Mouse (Mus musculus): ENCODE results near the gene Ppm1a. TPM values are rescaled to one million over a fixed set of nuclear protein-coding genes. Genes with fewer than 3 reads are reported as not detected.

Ppm1a gene
- polyA plus RNA-seq, 1 experiment from 2014 or later, result 53.5 TPM

DNA sequence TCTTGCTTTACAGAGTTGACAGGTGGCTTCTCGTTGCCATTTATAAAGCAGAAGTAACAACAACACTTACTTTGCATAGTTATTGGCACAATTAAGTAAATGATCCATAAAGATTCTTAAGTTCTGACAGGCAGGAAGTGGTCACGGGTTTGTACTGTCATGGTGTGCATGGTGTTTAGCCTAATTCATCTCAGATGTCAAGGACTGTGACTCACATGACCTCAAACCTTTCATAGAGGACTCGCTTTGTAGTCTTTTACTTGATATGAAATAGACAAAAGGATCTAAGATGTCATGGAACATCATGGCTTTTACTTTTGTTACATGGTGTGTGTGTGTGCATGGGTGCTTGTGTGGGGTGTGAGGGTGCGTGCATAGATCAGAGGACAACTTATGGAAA lies 8.9 kb upstream of the Ppm1a start:
- H3K27me3 ChIP-seq (ENCODE audit: insufficient read depth, low read length), result no peaks in the 10 kb centered on the region
- no peak overlapping the region for H3K27ac ChIP-seq
- no peak for ATAC-seq (replicated peaks; ENCODE audit: low FRiP score, low read depth)
- H3K9ac ChIP-seq (ENCODE audit: low read depth, low read length), result no peak overlapping the region
- H3K4me2 ChIP-seq (ENCODE audit: low read length), result no peak overlapping the region
- DNase-seq (ENCODE audit: low spot score), result no peak
- 61% methylated on average over 4 of the region's 4 CpGs for WGBS
- no peak for TF ChIP-seq CTCF (IDR thresholded peaks at IDR 0.05; ENCODE audit: low read depth)
- H3K9me3 ChIP-seq (replicated peaks; ENCODE audit: low read length), result no peaks in the 10 kb centered on the region
- no peaks in the 10 kb centered on the region for H3K36me3 ChIP-seq (ENCODE audit: insufficient read depth, low read length)
- H3K4me1 ChIP-seq (replicated peaks; ENCODE audit: insufficient read depth, low read length), result no peaks in the 10 kb centered on the region
- no peak overlapping the region for H3K4me3 ChIP-seq (replicated peaks; ENCODE audit: low read depth, low read length)

DNA sequence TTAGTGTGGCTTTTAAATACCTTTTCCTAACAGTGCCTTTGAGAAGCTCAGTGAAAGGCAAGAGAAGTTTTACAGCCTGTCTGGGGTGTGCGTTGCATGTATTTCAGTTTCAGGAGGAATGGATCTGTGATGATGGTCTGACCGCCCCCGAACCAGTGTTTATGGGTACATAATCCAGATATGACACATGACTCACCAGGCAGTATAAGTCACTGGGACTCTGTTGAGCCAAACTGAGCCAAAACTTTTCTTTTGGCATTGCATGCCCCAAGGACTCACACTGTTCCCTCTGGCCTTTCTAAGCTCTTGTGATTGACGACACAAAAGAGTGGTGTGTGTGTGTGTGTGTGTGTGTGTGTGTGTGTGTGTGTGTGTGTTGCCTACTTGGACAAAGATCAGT lies 8.4 kb upstream of the Ppm1a start:
- H3K27me3 ChIP-seq (ENCODE audit: insufficient read depth, low read length), result no peaks in the 10 kb centered on the region
- no peak overlapping the region for H3K4me2 ChIP-seq (ENCODE audit: low read length)
- H3K4me3 ChIP-seq (replicated peaks; ENCODE audit: low read depth, low read length), result no peak overlapping the region
- H3K4me1 ChIP-seq (replicated peaks; ENCODE audit: insufficient read depth, low read length), result no peaks in the 10 kb centered on the region
- no peaks in the 10 kb centered on the region for H3K9me3 ChIP-seq (replicated peaks; ENCODE audit: low read length)
- WGBS, result 82% methylated on average over 4 of the region's 4 CpGs
- H3K27ac ChIP-seq, result no peak overlapping the region
- no peak for ATAC-seq (replicated peaks; ENCODE audit: low FRiP score, low read depth)
- no peak for DNase-seq (ENCODE audit: low spot score)
- no peaks in the 10 kb centered on the region for H3K36me3 ChIP-seq (ENCODE audit: insufficient read depth, low read length)
- H3K9ac ChIP-seq (ENCODE audit: low read depth, low read length), result no peak overlapping the region
- TF ChIP-seq CTCF (IDR thresholded peaks at IDR 0.05; ENCODE audit: low read depth), result no peak

DNA sequence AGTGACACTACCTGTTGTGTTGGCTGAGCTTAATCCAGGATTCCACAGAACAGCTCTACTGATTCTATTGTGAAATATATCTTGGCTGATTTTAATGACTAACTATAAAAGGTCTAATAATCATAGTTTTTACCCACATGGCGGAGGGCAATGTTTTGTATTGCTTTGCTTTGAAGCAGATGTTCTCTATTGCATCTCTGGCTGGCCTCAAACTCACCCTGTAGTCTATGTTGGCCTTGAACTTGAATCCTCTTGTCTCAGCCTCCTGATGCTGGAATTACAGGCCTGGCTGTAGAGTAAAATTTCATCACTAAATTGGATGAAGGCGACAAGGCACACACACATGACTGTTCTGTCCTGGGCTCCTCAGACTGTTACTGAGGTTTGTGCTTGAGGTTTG lies 7.8 kb upstream of the Ppm1a start:
- 91% methylated on average over 2 of the region's 2 CpGs for WGBS
- no peak overlapping the region for H3K9ac ChIP-seq (ENCODE audit: low read depth, low read length)
- no peaks in the 10 kb centered on the region for H3K36me3 ChIP-seq (ENCODE audit: insufficient read depth, low read length)
- H3K4me1 ChIP-seq (replicated peaks; ENCODE audit: insufficient read depth, low read length), result no peaks in the 10 kb centered on the region
- H3K9me3 ChIP-seq (replicated peaks; ENCODE audit: low read length), result no peaks in the 10 kb centered on the region
- H3K4me2 ChIP-seq (ENCODE audit: low read length), result no peak overlapping the region
- no peak overlapping the region for H3K27ac ChIP-seq
- H3K27me3 ChIP-seq (ENCODE audit: insufficient read depth, low read length), result no peaks in the 10 kb centered on the region
- ATAC-seq (replicated peaks; ENCODE audit: low FRiP score, low read depth) (no peak), DNase-seq (ENCODE audit: low spot score) (no peak)
- TF ChIP-seq CTCF (IDR thresholded peaks at IDR 0.05; ENCODE audit: low read depth), result no peak
- no peak overlapping the region for H3K4me3 ChIP-seq (replicated peaks; ENCODE audit: low read depth, low read length)

DNA sequence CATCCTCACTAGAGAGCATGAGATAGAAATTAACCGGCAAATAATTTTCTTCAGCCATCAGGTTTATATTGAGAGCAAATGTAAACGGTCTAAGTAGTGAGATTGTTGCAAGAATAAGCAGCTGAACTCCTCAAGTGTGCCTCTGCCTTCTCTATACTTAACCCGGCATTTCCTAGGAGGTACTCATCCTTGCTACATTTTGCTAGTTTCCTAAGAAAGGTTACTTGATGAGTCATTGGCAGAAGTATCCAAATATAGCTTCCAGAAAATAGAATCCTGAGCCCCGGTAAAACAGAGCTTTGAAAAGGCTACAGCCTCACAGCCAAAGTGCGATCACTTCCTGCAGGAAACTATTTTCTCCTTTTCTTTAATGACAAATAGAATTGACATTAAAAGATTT lies 7.2 kb upstream of the Ppm1a start:
- Histone ChIP-seq H3K27me3 (ENCODE audit: insufficient read depth, low read length) (no peaks in the 10 kb centered on the region), H3K4me3 (replicated peaks; ENCODE audit: low read depth, low read length) (no peak overlapping the region), H3K36me3 (ENCODE audit: insufficient read depth, low read length) (no peaks in the 10 kb centered on the region), H3K4me1 (replicated peaks; ENCODE audit: insufficient read depth, low read length) (no peaks in the 10 kb centered on the region), H3K9me3 (replicated peaks; ENCODE audit: low read length) (no peaks in the 10 kb centered on the region), H3K4me2 (ENCODE audit: low read length) (no peak overlapping the region), H3K27ac (no peak overlapping the region), H3K9ac (ENCODE audit: low read depth, low read length) (no peak overlapping the region)
- WGBS, result 74% methylated on average over 5 of the region's 5 CpGs
- DNase-seq (ENCODE audit: low spot score) (no peak), ATAC-seq (replicated peaks; ENCODE audit: low FRiP score, low read depth) (no peak)
- no peak for TF ChIP-seq CTCF (IDR thresholded peaks at IDR 0.05; ENCODE audit: low read depth)

DNA sequence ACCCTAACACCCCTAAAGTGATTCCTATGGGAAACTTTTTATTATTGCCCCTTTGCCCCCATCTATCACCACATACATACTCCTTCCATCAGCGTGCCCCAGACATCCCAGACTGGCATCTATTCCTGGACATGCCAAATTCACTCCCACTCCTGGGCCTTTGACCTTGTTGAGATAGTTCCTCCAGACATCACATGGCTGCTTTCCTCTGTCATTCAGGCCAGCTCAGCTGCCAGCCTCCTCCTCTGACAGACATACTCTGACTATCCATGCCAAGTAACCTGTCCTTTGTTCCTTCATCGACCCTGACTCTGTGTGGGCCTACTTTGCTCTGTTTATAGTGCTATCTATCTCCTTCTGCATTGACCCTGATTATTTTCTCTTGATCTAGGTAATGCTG lies 6.6 kb upstream of the Ppm1a start:
- no peak overlapping the region for H3K27ac ChIP-seq
- ATAC-seq (replicated peaks; ENCODE audit: low FRiP score, low read depth) (no peak), DNase-seq (ENCODE audit: low spot score) (no peak)
- H3K4me1 ChIP-seq (replicated peaks; ENCODE audit: insufficient read depth, low read length), result no peaks in the 10 kb centered on the region
- WGBS, result 73% methylated on average over 2 of the region's 2 CpGs
- no peak overlapping the region for H3K4me3 ChIP-seq (replicated peaks; ENCODE audit: low read depth, low read length)
- H3K9me3 ChIP-seq (replicated peaks; ENCODE audit: low read length), result no peaks in the 10 kb centered on the region
- no peak for TF ChIP-seq CTCF (IDR thresholded peaks at IDR 0.05; ENCODE audit: low read depth)
- no peak overlapping the region for H3K9ac ChIP-seq (ENCODE audit: low read depth, low read length)
- H3K36me3 ChIP-seq (ENCODE audit: insufficient read depth, low read length), result no peaks in the 10 kb centered on the region
- H3K4me2 ChIP-seq (ENCODE audit: low read length), result no peak overlapping the region
- H3K27me3 ChIP-seq (ENCODE audit: insufficient read depth, low read length), result no peaks in the 10 kb centered on the region

DNA sequence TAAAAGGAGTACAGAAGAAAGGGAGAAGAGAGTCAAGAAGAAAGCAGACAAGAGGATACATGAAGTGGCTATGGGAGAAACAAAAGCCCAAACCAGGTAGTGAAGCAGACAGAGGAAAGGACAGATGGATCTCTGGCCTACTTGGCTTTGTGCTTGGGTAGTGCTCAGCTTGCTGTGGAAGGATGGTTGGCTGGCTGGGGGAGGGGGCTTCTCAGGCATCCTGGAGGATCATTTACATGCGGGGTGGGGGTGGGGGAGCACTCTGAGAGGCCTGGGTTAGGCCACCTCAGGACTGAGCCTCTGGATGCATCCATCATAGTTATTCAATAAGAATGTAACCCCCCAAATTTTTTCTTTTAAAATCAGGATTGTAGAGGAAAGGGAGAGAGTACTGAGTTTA lies 341 bp downstream of the Ppm1a start:
- Histone ChIP-seq H3K36me3 (ENCODE audit: insufficient read depth, low read length) (no peaks in the 10 kb centered on the region), H3K4me2 (ENCODE audit: low read length) (no peak overlapping the region), H3K9me3 (replicated peaks; ENCODE audit: low read length) (no peaks in the 10 kb centered on the region), H3K27ac (no peak overlapping the region), H3K4me1 (replicated peaks; ENCODE audit: insufficient read depth, low read length) (0 out of 2 replicates have a peak, but pooled peaks cover 3% of the 10 kb centered on the region), H3K27me3 (ENCODE audit: insufficient read depth, low read length) (no peaks in the 10 kb centered on the region), H3K4me3 (replicated peaks; ENCODE audit: low read depth, low read length) (no peak overlapping the region), H3K9ac (ENCODE audit: low read depth, low read length) (no peak overlapping the region)
- ATAC-seq (replicated peaks; ENCODE audit: low FRiP score, low read depth), result no peak
- TF ChIP-seq CTCF (IDR thresholded peaks at IDR 0.05; ENCODE audit: low read depth), result no peak
- 38% methylated on average over 1 of the region's 1 CpGs for WGBS
- DNase-seq (ENCODE audit: low spot score), result no peak

DNA sequence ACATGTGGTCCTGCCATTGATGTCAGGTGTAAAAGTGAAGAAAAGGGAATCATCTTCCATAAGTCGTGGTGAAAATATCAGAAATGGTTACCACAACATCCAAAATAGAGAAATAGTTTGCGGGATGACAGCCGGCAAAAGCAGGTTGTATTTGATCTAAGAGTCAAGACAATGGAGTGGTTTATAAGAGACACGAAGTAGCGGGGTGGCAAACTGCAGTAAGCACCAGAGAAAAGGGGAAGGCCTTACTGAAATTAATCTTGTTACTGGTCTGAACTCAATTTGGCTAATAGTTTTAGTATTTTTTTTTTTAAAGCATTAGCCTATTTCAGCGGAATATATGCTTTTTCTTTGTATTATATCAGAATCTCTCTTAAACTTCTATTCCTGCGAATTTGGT lies 2.7 kb downstream of the Ppm1a start:
- Histone ChIP-seq H3K4me2 (ENCODE audit: low read length) (peak overlapping the region; percentile 88), H3K36me3 (ENCODE audit: insufficient read depth, low read length) (no peaks in the 10 kb centered on the region), H3K4me1 (replicated peaks; ENCODE audit: insufficient read depth, low read length) (peaks cover 10% of the 10 kb centered on the region), H3K27me3 (ENCODE audit: insufficient read depth, low read length) (no peaks in the 10 kb centered on the region), H3K27ac (no peak overlapping the region), H3K9ac (ENCODE audit: low read depth, low read length) (no peak overlapping the region), H3K9me3 (replicated peaks; ENCODE audit: low read length) (no peaks in the 10 kb centered on the region), H3K4me3 (replicated peaks; ENCODE audit: low read depth, low read length) (peak overlapping the region; percentile 94)
- ATAC-seq (replicated peaks; ENCODE audit: low FRiP score, low read depth), result no peak
- DNase-seq (ENCODE audit: low spot score), result no peak
- TF ChIP-seq CTCF (IDR thresholded peaks at IDR 0.05; ENCODE audit: low read depth), result no peak
- 9% methylated on average over 7 of the region's 7 CpGs for WGBS

All from kidney, postnatal 0 days (tissue).